Mouse (Mus musculus): ENCODE results near the gene Efcab7. TPM values are rescaled to one million over a fixed set of nuclear protein-coding genes. Genes with fewer than 3 reads are reported as not detected.

Gene Efcab7
- total RNA-seq, 1 experiment from 2014 or later, result 49.7 TPM

DNA sequence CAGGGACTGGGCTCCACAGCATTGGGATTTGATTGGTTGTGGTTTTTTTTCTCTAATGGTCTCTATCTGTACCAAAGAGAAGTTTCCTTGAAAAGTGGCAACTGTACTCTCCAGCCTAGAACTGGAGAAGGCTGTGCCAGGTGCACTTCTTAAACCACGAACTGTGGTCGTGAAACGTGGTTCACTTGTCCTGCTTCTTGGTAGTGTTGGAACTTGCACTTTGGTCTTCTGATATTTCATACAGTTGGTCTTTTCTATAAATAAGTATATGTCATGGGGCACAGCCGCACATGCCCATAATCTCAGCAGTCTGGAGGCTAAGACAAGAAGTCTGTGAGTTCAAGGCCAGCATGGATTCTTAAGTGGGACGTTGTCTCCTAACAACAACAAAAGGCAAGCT is 107.3 kb downstream of the Efcab7 start:
- no peak for ATAC-seq (replicated peaks in 1 of 2; ENCODE audit: insufficient read depth in 1 of 2, low FRiP score in 2 of 2, low TSS enrichment in 1 of 2, low read depth in 1 of 2, poor library complexity in 2 of 2, severe bottlenecking in 2 of 2)

DNA sequence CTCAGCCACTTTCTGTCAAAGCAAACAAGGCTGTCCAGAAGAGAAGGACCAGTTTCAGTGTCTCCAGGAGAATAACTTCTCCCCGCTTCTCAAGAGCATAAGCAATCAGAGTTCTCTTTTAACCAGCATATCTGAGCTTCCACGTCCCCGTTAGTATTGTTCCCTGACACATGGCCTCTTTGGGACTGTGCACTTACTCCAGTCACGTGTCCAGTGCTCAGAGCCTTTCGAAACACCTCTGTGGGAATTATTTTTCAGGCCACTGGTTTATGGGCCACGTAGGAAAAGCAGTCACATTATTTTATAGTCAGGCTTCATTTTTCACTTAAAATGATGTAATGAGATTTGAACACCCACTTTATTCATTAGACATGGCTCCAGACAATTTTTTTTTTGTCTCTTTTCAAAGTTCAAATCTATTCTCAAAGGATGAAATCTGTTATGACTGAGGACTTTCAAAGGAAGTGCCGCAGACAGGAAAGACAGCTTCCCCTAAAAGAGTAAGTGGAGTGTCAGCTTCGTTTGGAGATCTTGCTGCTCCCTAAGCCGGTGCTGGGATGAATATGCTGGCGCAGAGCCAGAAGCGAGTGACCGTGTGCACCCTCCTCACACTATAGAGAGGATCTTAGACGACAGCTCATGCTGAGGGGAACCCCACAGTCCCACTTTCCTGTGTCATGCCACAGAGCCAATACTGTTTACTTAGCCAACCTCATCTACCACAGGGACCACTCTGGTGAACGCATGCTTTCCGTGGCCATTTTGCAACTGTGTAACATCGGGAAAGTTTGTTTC is 110.9 kb downstream of the Efcab7 start:
- ATAC-seq (replicated peaks in 1 of 2; ENCODE audit: insufficient read depth in 1 of 2, low FRiP score in 2 of 2, low TSS enrichment in 1 of 2, low read depth in 1 of 2, poor library complexity in 2 of 2, severe bottlenecking in 2 of 2), result no peak

DNA sequence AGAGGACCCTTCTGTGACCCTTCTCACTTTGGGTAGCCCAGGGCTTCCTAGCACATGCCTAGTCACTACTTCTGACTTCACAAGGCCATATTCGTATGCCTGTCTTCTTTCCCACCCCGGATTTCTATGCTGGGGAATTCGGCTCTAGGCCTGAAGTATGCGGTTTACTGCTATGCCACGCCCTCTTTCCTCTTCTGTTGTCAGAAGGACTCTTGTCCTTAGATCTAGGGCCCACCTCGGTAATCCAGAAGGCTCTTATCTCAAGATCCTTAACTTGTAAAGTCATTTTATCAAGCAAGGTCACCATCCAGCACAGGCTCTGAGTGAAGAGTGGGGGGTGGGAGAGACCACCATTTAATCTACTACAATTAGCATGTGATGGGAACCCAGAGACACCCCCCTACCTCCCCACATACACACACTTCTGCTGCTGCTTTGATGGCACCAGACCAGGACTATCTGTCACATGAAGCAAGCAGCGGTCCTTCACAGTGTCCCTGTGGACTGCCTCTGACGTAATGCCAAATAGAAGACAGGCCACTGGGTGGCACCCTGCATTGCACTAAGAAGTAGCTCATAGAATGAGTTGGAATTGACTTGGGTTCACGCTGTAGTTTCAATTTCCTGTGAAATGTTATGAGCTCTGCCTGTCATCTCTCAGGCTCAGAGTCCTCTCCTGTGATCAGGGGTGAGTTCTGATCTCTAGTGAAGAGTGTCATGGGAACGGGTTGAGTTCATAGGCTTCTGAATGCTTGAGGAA is 112.8 kb downstream of the Efcab7 start:
- no peak for ATAC-seq (replicated peaks in 1 of 2; ENCODE audit: insufficient read depth in 1 of 2, low FRiP score in 2 of 2, low TSS enrichment in 1 of 2, low read depth in 1 of 2, poor library complexity in 2 of 2, severe bottlenecking in 2 of 2)

DNA sequence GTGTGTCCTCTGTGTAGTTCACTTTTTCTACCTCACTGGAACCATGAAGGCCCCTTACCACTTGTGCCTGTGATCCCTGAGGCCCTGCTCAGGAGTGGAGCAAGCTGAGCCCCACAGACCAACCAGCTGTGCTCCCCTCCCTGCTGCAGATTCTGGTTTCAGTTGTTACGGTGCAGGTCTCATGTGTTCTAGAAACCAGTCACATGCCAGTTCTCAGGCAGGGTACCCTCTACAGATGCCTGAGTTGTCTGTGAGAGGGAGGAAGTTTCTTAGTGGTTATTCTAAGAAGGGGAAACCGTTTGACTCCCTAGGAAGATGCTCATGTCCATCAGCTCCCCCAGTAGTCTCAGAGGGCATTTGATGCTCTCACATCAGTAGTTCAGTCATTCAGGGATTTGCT is 115.6 kb downstream of the Efcab7 start:
- ATAC-seq (replicated peaks in 1 of 2; ENCODE audit: insufficient read depth in 1 of 2, low FRiP score in 2 of 2, low TSS enrichment in 1 of 2, low read depth in 1 of 2, poor library complexity in 2 of 2, severe bottlenecking in 2 of 2), result no peak

DNA sequence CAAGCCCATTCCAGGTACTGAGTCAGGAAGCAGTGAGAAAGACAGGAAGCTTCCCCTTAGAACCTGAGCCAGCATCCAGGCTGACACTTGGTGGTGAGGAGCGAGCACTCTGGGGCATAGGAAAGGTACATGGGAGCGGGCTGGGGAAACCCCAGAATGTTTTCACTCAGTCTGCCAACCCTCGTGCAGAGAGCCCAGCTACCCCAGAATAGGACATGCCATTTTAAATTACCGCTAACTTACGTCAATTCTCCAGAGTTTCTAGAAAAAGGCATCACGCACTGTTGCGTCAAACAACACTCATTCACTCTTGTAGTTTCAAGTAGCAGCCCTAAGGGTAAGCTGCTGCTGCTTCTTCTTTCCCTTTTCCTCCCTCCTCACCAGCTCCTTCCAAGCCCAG is 116.0 kb downstream of the Efcab7 start:
- no peak for ATAC-seq (replicated peaks in 1 of 2; ENCODE audit: insufficient read depth in 1 of 2, low FRiP score in 2 of 2, low TSS enrichment in 1 of 2, low read depth in 1 of 2, poor library complexity in 2 of 2, severe bottlenecking in 2 of 2)

DNA sequence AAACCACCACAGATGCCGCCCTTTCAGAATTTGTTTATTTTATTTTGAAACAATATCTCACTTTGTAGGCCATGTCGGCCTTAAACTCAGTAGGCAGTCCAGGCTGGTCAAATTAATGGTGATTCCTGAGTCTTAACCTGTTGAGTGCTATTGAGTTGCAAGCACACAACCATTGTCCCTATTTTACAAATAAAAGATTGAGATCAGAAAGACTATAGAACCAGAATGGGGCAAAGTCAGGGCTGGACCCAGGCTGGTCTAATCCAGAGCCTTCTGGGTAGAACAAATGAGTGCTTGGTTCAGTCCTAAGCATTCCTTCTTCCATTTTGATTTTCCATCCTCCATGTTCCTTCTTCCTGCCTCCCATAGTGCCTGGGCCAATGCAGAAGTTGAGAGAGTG is 117.5 kb downstream of the Efcab7 start:
- ATAC-seq (replicated peaks in 1 of 2; ENCODE audit: insufficient read depth in 1 of 2, low FRiP score in 2 of 2, low TSS enrichment in 1 of 2, low read depth in 1 of 2, poor library complexity in 2 of 2, severe bottlenecking in 2 of 2), result no peak

DNA sequence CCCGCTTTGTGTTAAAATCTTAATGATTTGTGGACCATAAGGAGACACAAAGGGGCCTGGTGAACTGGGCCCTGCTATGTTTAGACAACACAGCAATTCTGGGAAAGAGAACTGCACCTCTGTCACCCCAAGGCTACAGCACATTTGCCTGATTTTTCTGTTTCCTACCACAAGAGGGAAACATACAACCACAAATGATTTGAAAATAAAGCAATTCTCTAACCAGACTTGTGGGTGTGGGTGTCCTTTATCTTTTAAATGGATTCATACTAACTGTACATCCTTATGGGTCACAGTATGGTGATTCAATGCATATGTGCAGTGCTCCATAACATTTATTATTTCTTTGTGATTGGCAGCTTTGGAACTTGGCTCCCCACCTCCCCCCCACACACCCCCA is 118.2 kb downstream of the Efcab7 start:
- ATAC-seq (replicated peaks in 1 of 2; ENCODE audit: insufficient read depth in 1 of 2, low FRiP score in 2 of 2, low TSS enrichment in 1 of 2, low read depth in 1 of 2, poor library complexity in 2 of 2, severe bottlenecking in 2 of 2), result peak; percentile 49 to 81; a peak in 3 of 4 replicates

DNA sequence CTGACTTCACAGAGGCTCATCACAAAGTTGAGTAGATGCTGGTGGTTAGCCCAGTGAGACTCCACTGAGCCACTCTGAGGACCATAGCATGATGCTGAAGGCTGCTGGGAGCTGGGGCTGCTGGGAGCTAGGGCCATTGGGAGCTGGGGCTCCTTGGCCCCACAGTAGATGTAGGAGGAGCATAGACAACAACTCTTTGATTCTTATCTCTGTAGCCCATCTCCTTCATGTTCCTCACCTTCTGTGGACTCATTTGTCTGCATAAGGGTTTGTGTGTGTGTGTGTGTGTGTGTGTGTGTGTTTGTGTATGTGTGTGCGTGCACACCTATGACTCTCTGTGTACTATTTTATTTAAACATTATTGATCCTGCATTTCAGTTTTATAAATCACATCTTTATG is 118.9 kb downstream of the Efcab7 start:
- no peak for ATAC-seq (replicated peaks in 1 of 2; ENCODE audit: insufficient read depth in 1 of 2, low FRiP score in 2 of 2, low TSS enrichment in 1 of 2, low read depth in 1 of 2, poor library complexity in 2 of 2, severe bottlenecking in 2 of 2)

DNA sequence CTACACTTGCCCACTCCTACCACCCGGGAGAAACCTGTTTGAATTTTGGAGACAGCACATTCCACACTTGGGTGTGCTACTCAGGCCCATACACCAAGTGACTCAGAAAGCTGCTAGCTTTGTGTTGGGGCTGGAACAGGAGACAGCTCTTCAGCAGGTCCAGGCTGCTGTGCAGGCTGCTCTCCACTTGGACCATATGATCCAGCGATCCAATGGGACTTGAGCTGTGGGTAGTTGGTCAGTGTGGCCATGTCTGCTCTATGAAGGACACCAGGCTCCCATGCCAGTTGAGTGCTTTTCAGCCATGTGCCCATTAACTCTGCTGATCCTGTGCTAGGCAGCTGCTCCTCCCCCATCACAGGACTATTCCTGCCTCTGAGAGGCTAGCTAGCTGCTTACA is 124.9 kb downstream of the Efcab7 start:
- no peak for ATAC-seq (replicated peaks in 1 of 2; ENCODE audit: insufficient read depth in 1 of 2, low FRiP score in 2 of 2, low TSS enrichment in 1 of 2, low read depth in 1 of 2, poor library complexity in 2 of 2, severe bottlenecking in 2 of 2)

DNA sequence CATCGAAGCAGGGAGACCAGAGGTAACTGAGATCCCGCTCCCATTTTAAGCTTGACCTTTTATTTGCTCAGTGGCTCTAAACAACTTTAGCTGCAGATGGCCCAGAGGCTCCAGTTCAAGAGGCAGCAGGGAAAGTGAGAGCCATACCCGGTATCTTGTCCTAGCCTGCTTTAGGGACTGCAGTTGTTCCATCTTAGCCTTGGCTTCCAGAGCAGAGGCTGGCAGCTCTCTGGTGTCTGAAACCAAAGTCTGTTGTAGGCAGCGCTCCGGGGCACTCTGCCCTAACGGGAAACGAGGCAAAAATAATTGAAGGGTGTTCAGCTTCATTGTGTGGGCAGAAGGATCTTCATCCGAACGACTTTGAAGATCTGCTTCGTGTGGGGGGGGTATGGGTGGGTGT is 126.4 kb downstream of the Efcab7 start:
- ATAC-seq (replicated peaks in 1 of 2; ENCODE audit: insufficient read depth in 1 of 2, low FRiP score in 2 of 2, low TSS enrichment in 1 of 2, low read depth in 1 of 2, poor library complexity in 2 of 2, severe bottlenecking in 2 of 2), result no peak

DNA sequence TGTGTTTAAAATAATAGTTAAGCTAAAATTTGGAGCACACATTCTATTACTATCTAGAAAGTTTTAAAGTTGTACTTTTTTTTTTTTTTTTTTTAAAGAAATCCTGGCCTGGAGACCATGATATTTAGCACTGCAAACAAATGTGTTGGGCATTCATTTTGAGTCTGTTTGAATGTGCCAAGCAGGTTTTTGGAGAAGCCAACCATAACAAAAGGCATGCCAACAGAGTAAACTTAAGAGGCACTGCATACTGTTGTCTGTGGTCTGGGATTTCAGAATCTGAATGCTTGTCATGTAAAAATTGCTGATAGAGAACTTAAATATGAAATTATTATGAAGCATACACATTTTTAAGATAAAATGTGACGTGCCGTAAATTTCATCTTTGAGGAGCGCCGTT is 128.2 kb downstream of the Efcab7 start:
- no peak for ATAC-seq (replicated peaks in 1 of 2; ENCODE audit: insufficient read depth in 1 of 2, low FRiP score in 2 of 2, low TSS enrichment in 1 of 2, low read depth in 1 of 2, poor library complexity in 2 of 2, severe bottlenecking in 2 of 2)

DNA sequence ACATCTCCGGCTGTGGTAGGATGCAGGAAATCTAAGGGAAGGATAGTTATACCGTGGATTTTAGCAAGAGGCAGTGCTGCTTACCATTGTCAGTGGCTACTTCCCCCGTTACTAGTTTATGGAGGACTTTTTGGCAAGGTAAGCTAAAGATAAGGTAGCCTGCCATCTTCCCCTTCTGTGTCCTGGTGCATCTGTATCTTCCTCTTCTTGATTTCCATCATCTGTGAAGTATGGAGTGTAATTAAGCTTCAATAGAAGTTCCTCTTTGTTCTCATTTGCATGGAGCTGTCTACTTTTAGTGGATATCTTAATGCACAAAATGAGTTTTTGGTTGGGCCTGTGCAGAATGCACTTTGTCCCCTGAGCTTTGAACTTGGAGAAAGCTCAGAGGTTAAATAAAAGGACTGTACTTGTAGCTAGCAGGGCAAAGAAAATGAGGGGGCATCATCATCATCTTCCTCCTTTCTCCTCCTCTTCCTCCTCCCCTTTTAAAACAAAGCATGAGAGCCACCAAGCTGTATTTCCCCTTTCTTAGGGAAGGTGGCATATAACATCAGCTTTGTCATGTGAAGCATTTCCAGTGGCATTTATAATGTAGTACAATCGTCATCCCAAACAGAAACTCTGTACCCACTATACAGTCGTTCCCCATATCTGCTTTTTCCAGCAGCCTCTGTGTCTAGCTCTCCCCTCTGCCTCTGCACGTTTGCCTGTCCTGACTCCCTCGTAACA is 129.3 kb downstream of the Efcab7 start:
- ATAC-seq (replicated peaks in 1 of 2; ENCODE audit: insufficient read depth in 1 of 2, low FRiP score in 2 of 2, low TSS enrichment in 1 of 2, low read depth in 1 of 2, poor library complexity in 2 of 2, severe bottlenecking in 2 of 2), result peak; percentile 39 to 48; a peak in 3 of 4 replicates

DNA sequence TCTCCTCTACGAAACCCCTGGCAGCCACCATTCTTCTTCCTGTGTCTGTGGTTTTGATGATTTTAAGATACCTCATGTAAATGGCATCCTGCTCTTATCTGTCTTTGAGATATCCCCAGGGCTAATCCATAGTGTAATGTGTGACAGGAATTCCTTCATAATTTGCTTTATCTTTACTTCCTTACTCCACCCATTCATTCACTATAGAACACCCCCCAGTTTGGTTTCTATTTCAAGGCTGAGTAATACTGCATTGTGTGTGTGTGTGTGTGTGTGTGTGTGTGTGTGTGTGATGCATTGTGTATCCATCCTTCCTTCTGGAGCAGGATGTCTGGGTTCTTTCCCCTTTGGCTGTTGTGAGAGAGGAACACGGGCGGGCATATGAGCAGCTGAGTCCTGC is 130.3 kb downstream of the Efcab7 start:
- ATAC-seq (replicated peaks in 1 of 2; ENCODE audit: insufficient read depth in 1 of 2, low FRiP score in 2 of 2, low TSS enrichment in 1 of 2, low read depth in 1 of 2, poor library complexity in 2 of 2, severe bottlenecking in 2 of 2), result no peak

Other genes with a start within 250 kb of the Efcab7 start
- 0.10 TPM in 1 of 2 replicates, not detected in the other for gene Foxd3, start 172.9 kb upstream of the Efcab7 start, total RNA-seq (2017)
- 11.0 and 13.1 TPM in 2 replicates for gene Alg6, start 113.5 kb upstream of the Efcab7 start, total RNA-seq (2017)
- 33.8 and 35.6 TPM in 2 replicates for gene Pgm1, start 100.2 kb downstream of the Efcab7 start, total RNA-seq (2017)
- 36.7 and 38.1 TPM in 2 replicates for gene Itgb3bp, start 100.6 kb downstream of the Efcab7 start, total RNA-seq (2017)

All from hematopoietic stem cell, adult 5-6 weeks (primary cell).